Mouse (Mus musculus) liver (tissue): ENCODE data around the gene Gpr119.
A peak's percentile ranks its signal among the peaks of the same experiment; 100 is the strongest.

ENCODE experiments used
- DNase-seq: peaks from one replicate; pipeline ENCODE4 v3.0.0-alpha.2; 2020; ENCODE audit warnings: mixed read lengths

Gpr119 gene

GRCm38 (mm10) chrX:48674171-48674570, at the start of gene Gpr119:
Gpr119 (minus strand) TSS chrX:48674478.
- no peak for DNase-seq

- no peak for DNase-seq
Observed at GRCm38 (mm10) chrX:48712846-48713245, 38.6 kb upstream of the Gpr119 start.

- DNase-seq, result no peak
Observed at GRCm38 (mm10) chrX:48709701-48710100, 35.4 kb upstream of the Gpr119 start.

GRCm38 (mm10) chrX:48694864-48695371, 20.6 kb upstream of the Gpr119 start, which contains the start of gene Rbmx2:
Rbmx2 (plus strand) TSS chrX:48695004.
- DNase-seq, result peak; percentile 92

- DNase-seq, result no peak
Observed at GRCm38 (mm10) chrX:48694460-48694859, 20.2 kb upstream of the Gpr119 start.

GRCm38 (mm10) chrX:48683857-48684256, 9.6 kb upstream of the Gpr119 start:
- DNase-seq, result peak; percentile 5

- DNase-seq, result peak; percentile 50
Observed at GRCm38 (mm10) chrX:48683451-48683850, 9.2 kb upstream of the Gpr119 start.

- DNase-seq, result no peak
Observed at GRCm38 (mm10) chrX:48671714-48672113, 2.6 kb downstream of the Gpr119 start.

- peak; percentile 6 for DNase-seq
Observed at GRCm38 (mm10) chrX:48669588-48669987, 4.7 kb downstream of the Gpr119 start.

GRCm38 (mm10) chrX:48666807-48667206, 7.5 kb downstream of the Gpr119 start:
- DNase-seq, result no peak

GRCm38 (mm10) chrX:48644122-48644521, 30.2 kb downstream of the Gpr119 start:
- DNase-seq, result peak; percentile 36

GRCm38 (mm10) chrX:48637032-48637431, 37.2 kb downstream of the Gpr119 start:
- peak; percentile 3 for DNase-seq

GRCm38 (mm10) chrX:48624054-48624420, 50.2 kb downstream of the Gpr119 start:
- DNase-seq, result no peak

GRCm38 (mm10) chrX:48623379-48624053, 50.8 kb downstream of the Gpr119 start, which contains the start of gene Slc25a14:
Slc25a14 (plus strand) TSS chrX:48623413.
- DNase-seq, result peak; percentile 77

GRCm38 (mm10) chrX:48623049-48623378, 51.3 kb downstream of the Gpr119 start:
- no peak for DNase-seq
